Comparison of ENCODE assay signal across 24 mouse cellular contexts in the genomic region with DNA sequence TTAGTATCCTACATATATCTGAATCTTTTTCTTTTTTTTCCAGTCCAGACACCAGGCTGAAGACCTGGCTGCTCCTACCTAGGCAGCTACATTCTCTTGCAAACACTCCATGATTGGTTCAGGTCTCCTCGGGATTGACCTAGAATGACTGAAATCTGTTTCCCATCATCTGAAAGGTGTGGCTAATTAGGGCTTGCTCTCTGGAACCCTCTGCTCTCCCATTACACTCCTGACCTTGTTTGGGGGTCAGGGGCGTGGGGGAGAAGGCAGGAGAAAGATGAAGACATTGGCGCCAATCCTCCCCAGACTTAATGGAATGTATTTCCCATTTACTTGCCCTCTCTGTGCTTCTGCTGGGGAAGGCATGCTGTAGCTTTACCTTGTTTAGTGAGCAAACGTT.
DNase-seq lines count a peak whose midpoint lies in the region; ATAC-seq and TF ChIP-seq lines count a peak whose summit lies in the region.
"Had no signal": no experiment of that assay in that cellular context is flagged by ENCODE, and none has a peak within 500 bp of the region (broad histone marks: within the 10 kb centered on the region; RNA-seq: fewer than 3 reads in every experiment).

No protein-coding gene starts in this region.

- WGBS in embryonic facial prominence, embryonic 13.5 days = 27% methylated on average over 4 of the region's 4 CpGs
- WGBS in limb, embryonic 13.5 days = 17% methylated on average over 4 of the region's 4 CpGs
- 73% methylated on average over 4 of the region's 4 CpGs for WGBS in lung, postnatal 0 days

- TF ChIP-seq EP300 in lung, postnatal 0 days (IDR thresholded peaks at IDR 0.05) = no peak

- no peaks in the 10 kb centered on the region for H3K9me3 ChIP-seq in embryonic facial prominence, embryonic 13.5 days
- no peaks in the 10 kb centered on the region for H3K9me3 ChIP-seq in limb, embryonic 13.5 days
- H3K9me3 ChIP-seq in lung, postnatal 0 days (ENCODE audit: low read length) = no peaks in the 10 kb centered on the region
- H3K9me3 ChIP-seq: forebrain, embryonic 10.5 days; hindbrain, embryonic 13.5 days; intestine, embryonic 15.5 days; midbrain, embryonic 12.5 days had no signal

- 0 out of 2 replicates have a peak overlapping the region, but pooled peaks have one; percentile 7 for H3K4me2 ChIP-seq in embryonic facial prominence, embryonic 13.5 days
- no peak overlapping the region for H3K4me2 ChIP-seq in limb, embryonic 13.5 days (replicated peaks)
- H3K4me2 ChIP-seq in lung, postnatal 0 days (replicated peaks; ENCODE audit: low read depth, low read length) = no peak overlapping the region
- H3K4me2 ChIP-seq: hindbrain, embryonic 13.5 days; intestine, embryonic 15.5 days; liver, embryonic 11.5 days; midbrain, embryonic 12.5 days had no signal

- no peak for TF ChIP-seq CTCF in lung, postnatal 0 days (IDR thresholded peaks at IDR 0.05)

- no peak for ATAC-seq in embryonic facial prominence, embryonic 13.5 days (ENCODE audit: insufficient number of reproducible peaks, insufficient read depth, low FRiP score, low TSS enrichment, low read depth)
- ATAC-seq in limb, embryonic 13.5 days (ENCODE audit: low FRiP score, low read depth) = peak; percentile 52
- no peak for ATAC-seq in lung, postnatal 0 days
- ATAC-seq: CD4-positive, CD25-positive, alpha-beta regulatory T cell, adult 4 months; intestine, embryonic 15.5 days; liver, postnatal 0 days had no signal

- H3K27me3 ChIP-seq in embryonic facial prominence, embryonic 13.5 days = 0 out of 2 replicates have a peak, but pooled peaks cover 3% of the 10 kb centered on the region
- peaks cover 30% of the 10 kb centered on the region for H3K27me3 ChIP-seq in limb, embryonic 13.5 days
- no peaks in the 10 kb centered on the region for H3K27me3 ChIP-seq in lung, postnatal 0 days (replicated peaks; ENCODE audit: insufficient read depth, low read length)
- H3K27me3 ChIP-seq: hindbrain, embryonic 13.5 days; intestine, embryonic 15.5 days; midbrain, embryonic 12.5 days had no signal

- intact Hi-C loops in left cerebral cortex, postnatal 4 days (cut with DNase I) = no loop called here
- intact Hi-C loops in left cerebral cortex, postnatal 25 days (cut with DNase I) = no loop called here

- H3K4me3 ChIP-seq in embryonic facial prominence, embryonic 13.5 days = no peak overlapping the region
- H3K4me3 ChIP-seq in limb, embryonic 13.5 days = no peak overlapping the region
- no peak overlapping the region for H3K4me3 ChIP-seq in lung, postnatal 0 days (ENCODE audit: low read depth, low read length)
- H3K4me3 ChIP-seq: forebrain, embryonic 10.5 days; gastrocnemius, adult 2 months; hindbrain, embryonic 13.5 days; intestine, embryonic 15.5 days; layer of hippocampus, adult 2 months; midbrain, embryonic 12.5 days had no signal

- H3K27ac ChIP-seq in embryonic facial prominence, embryonic 13.5 days = peak overlapping the region; percentile 22; the same call in 1 of the 2 replicates
- H3K27ac ChIP-seq in limb, embryonic 13.5 days = no peak overlapping the region
- no peak overlapping the region for H3K27ac ChIP-seq in lung, postnatal 0 days (ENCODE audit: low read length)
- H3K27ac ChIP-seq: gastrocnemius, adult 2 months; hindbrain, embryonic 13.5 days; intestine, embryonic 15.5 days; layer of hippocampus, adult 2 months; midbrain, embryonic 12.5 days had no signal

- no peaks in the 10 kb centered on the region for H3K36me3 ChIP-seq in embryonic facial prominence, embryonic 13.5 days
- H3K36me3 ChIP-seq in limb, embryonic 13.5 days = no peaks in the 10 kb centered on the region
- no peaks in the 10 kb centered on the region for H3K36me3 ChIP-seq in lung, postnatal 0 days (ENCODE audit: insufficient read depth, low read length)
- H3K36me3 ChIP-seq: forebrain, embryonic 10.5 days; hindbrain, embryonic 13.5 days; intestine, embryonic 15.5 days; midbrain, embryonic 12.5 days had no signal

- DNase-seq in ES-CJ7 (ENCODE audit: low read depth, low spot score) = peak; percentile 4
- peak; percentile 59 for DNase-seq in embryo, embryonic 10.5 days (ENCODE audit: low spot score)
- DNase-seq in lung, postnatal 0 days (ENCODE audit: low spot score) = no peak
- DNase-seq in left cerebral cortex, postnatal 4 days = no peak
- DNase-seq in left cerebral cortex, postnatal 25 days (ENCODE audit: low spot score in 2 of 2) = no peak
- DNase-seq: adrenal gland, adult 8-10 months; cerebellum, adult 8-10 months; gastrocnemius, adult 2 months; kidney, adult 9 months; kidney, postnatal 14 days; layer of hippocampus, postnatal 36 days; liver, postnatal 0 days; lung, postnatal 10 days; thymus, adult 18-20 months; thymus, postnatal 4 days had no signal

- no peak overlapping the region for H3K9ac ChIP-seq in embryonic facial prominence, embryonic 13.5 days
- H3K9ac ChIP-seq in limb, embryonic 13.5 days = no peak overlapping the region
- no peak overlapping the region for H3K9ac ChIP-seq in lung, postnatal 0 days (replicated peaks; ENCODE audit: low read depth)
- H3K9ac ChIP-seq: hindbrain, embryonic 13.5 days; intestine, embryonic 15.5 days; liver, postnatal 0 days; midbrain, embryonic 12.5 days had no signal

- H3K4me1 ChIP-seq in embryonic facial prominence, embryonic 13.5 days = peaks cover 32% of the 10 kb centered on the region
- peaks cover 23% of the 10 kb centered on the region for H3K4me1 ChIP-seq in limb, embryonic 13.5 days
- no peaks in the 10 kb centered on the region for H3K4me1 ChIP-seq in lung, postnatal 0 days (ENCODE audit: insufficient read depth, low read depth, low read length)
- H3K4me1 ChIP-seq: hindbrain, embryonic 13.5 days; intestine, embryonic 15.5 days; midbrain, embryonic 12.5 days had no signal

Comparison
In these comparisons a context has a peak if more than half of its experiments do, and no peak if none do; other contexts are left out.
1. DNase-seq: peak in ES-CJ7 (single experiment) and embryo, embryonic 10.5 days (single experiment); none in lung, postnatal 0 days (single experiment), left cerebral cortex, postnatal 4 days (single experiment) and left cerebral cortex, postnatal 25 days (0 of 2).